Mouse (Mus musculus): ENCODE measurements around the gene Rras.
A peak's percentile ranks its signal among the peaks of the same experiment; 100 is the strongest.

The Rras gene

DNA sequence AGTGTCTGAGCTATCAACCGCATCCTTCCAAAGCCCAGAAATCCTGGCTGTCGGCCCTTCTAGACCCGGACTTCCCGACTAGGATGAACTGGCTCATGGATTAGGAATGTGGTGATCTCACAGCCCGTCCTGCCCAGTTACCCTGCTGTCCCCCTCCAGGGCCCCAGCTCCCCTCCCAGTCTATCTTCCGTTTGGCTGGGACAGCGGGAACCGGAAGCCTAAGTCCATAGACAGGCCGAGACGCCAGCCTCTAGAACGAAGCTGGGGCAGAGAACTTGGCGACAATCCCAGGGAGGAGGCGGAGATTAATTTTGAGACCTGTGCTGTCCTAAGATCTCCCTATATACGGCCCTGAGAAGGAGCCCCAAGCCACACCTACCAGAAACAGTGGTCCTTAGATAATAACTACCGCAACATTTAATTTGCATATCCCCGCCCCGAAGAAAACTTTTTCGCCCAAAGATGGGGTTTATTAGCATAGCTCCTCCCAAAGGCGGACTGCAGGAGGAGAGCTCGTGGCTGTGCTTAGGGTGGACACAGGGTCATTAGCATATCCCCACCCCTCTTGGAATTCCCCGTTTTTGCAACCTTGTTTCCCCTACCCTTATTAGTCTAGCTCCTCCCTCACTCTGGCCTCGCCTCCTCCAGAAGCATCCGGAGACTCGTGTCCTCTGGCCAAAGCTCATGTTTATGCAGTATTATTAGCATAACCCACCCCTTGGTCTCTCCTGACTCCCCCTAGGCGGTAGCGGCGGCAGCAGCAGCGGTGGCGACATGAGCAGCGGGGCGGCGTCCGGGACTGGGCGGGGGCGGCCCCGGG lies at the start of gene Rras:
Gene Rras, plus strand, starts transcription at position 720 of the 820 bp plus-strand sequence.
- DNase-seq (ENCODE audit: low spot score): peak; percentile 91

DNA sequence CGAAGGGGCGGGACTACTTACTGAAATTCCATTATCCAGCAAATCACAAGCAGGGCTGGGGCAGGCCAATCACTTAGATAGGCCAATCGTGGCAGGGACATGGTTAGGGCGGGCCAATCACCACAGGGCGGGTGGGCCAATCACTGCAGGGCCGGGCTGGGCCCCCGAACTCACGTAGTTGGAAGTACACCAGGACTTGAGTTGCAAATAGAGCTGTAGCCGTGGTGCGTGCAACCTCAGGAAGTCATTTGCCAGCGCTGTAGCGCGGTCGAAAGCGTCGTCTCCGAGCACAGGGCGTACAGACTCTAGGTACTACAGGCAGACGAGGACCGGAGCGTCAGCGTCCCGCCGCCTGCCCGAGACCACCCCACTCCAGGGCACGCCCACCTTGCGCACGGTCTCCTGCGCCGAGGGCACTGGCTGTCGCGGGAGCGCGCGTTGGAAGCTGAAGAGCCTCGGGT lies 47.5 kb upstream of the Rras start:
- peak; percentile 86 for DNase-seq (ENCODE audit: low spot score)

GRCm38 (mm10) chr7:44971142-44971541 lies 46.6 kb upstream of the Rras start:
- DNase-seq (ENCODE audit: low spot score): no peak

DNA sequence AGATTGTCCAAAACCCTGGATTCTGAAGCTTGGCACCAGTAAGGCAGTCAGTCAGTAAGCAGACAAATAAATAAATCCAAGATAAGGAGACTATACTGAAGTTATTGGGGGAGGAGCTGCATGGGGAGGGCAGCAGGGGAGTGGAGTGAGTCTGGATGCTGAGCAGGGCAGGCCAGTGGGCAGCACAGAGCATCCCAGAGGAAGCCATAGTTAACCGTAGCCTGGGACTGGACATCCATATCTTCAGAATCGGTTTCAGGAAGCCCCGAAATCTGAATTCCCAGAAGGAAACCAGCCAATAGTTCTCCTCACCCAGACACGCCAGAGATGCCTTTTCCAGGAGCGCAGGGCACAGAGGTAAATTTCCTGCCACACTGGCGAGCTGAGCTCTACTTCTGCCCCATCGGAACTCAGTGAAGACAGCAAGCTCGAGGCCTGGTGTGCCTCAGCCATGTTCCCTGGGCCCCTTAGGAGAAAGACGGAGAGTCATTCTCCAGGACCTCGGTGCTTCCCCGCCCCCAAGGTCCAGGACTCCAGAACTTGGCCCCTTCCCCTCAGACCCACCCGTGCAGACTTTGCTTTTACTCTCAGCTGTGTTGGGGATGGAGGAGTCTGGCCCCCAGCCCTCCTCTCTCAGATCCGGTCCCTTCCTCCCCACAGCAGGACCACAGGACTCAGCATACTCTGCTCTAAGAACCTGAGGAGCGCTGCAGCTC lies 44.2 kb upstream of the Rras start:
- DNase-seq (ENCODE audit: low spot score): no peak

DNA sequence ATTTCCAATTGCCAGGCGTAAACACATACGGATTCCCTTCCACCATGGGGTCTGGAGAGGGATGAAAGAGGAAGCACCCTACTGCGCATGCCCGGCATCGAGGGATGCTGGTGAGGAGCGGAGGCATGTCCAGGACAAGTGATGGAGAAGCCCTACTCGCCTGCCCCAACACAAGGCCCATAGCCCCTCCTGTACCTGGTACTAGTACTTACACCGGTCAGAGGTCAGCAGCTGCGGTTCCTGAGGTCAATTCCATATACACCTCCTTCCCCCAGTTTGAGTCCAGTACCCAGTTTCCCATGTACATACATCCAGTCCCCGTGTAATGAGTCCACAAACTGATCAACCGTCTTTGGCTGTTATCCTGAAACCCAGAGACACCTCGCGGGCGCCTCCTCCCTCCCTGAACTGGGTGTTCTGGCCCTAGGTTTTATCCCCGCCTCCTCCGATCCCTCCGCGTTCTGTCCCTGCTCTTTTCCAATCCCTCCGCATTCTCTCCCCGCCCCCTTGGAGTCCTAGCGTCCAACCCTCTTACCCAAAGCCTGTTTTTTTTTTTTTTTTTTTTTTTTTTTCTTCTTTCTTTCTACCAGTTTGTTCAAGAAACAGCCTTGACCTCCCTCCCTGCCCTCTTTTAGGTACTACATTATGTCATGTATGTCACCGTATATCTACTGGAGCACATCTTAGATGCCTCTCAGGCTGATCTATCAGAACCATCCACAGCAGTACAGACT lies 43.2 kb upstream of the Rras start, which contains the start of gene Cpt1c:
Gene Cpt1c, minus strand, starts transcription at position 469 of the 734 bp plus-strand sequence.
- peak; percentile 85 for DNase-seq (ENCODE audit: low spot score)

DNA sequence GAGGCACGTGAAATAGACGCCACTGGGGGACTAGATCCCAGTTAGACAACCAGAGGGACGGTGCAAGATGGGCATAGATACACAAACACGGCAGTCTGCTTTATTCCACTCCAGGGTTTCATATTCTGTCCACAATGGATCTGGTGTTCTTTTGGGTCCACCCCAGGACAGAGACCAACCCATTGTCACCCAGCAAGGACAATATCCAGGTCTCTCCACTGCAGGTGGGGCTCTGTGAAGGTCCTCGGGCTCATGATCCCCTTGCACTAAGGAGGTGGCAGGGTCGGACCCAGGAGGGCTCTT lies 42.7 kb upstream of the Rras start:
- DNase-seq (ENCODE audit: low spot score): no peak

DNA sequence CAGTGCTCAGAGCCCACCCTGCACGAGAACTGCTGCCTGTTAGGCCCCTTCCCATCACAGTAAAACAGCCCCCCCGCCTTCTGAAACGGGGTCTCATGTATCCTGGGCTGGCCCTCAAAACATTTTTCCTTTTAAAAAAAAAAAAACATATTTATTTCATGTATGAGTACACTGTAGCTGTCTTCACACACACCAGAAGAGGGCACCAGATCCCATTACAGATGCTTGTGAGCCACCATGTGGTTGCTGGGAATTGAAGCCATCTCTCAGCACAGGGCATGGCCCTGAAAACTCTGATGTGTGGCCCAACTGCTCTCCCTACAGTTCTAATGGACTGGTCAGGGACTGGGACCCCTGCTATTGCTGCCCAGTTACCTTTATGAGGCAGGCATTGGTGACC lies 39.5 kb upstream of the Rras start:
- no peak for DNase-seq (ENCODE audit: low spot score)

GRCm38 (mm10) chr7:44981539-44981938 lies 36.2 kb upstream of the Rras start:
- no peak for DNase-seq (ENCODE audit: low spot score)

DNA sequence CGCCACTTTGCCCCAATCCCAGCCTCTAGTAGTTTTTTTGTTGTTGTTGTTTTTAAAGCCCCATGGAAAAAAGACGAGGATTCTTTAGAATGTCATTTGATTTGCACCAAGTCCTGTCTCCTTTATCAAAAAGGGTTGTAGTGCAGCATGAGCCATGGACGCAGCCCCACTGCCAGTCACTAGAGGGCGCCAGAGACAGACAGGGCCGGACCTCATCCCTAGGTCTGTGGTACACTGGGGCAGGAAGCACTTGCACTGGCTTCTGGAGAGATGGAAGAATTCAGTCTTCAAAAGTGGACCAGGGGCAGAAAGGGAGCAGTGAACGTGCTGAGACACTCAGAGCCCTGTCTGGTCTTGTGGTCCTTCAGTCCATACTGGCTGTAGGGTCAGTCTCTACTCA lies 34.7 kb upstream of the Rras start:
- DNase-seq (ENCODE audit: low spot score): peak; percentile 90

DNA sequence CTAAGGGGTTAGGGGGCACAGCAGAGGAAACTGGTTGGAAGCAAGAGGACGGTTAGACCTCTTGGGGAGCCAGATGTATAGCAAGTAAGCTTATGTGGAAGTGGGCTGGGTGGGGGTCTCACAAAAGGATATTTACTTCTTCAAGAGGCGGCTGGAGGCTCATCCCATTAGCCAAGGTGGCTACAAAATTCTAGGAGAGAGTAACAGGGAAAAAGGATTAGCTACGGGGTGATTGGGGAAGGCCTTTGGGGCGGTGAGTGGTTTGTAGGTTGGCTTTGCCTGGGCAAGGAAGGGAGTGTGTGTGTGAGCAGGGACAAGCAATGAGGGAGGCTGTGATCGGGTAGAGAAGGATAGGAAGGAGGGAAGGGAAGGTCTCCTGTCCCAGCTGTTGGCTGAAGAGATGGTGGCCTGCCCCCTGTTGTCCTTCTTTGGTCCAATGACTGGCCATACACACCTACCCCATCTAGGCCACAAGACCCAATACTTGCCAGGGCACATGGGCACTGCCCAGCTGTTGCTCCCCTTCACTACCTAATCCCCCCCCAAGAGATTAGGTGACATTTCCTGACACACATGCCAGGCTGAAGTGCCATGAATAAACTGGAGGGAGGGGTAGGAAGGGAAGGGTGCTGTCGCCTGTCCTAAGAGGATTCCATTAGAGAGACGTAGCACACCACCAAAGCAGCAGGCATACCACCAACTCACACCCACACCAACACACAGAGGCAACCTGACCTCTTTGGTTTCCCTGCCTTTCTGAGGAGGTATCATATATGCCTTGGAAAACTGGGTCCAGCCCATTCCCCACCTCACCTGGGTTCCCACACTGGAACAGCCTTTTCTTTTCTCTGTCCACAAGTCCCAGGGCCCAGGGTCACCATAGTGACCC lies 33.6 kb upstream of the Rras start:
- DNase-seq (ENCODE audit: low spot score): no peak

GRCm38 (mm10) chr7:44984833-44985164 lies 33.0 kb upstream of the Rras start:
- DNase-seq (ENCODE audit: low spot score): no peak

DNA sequence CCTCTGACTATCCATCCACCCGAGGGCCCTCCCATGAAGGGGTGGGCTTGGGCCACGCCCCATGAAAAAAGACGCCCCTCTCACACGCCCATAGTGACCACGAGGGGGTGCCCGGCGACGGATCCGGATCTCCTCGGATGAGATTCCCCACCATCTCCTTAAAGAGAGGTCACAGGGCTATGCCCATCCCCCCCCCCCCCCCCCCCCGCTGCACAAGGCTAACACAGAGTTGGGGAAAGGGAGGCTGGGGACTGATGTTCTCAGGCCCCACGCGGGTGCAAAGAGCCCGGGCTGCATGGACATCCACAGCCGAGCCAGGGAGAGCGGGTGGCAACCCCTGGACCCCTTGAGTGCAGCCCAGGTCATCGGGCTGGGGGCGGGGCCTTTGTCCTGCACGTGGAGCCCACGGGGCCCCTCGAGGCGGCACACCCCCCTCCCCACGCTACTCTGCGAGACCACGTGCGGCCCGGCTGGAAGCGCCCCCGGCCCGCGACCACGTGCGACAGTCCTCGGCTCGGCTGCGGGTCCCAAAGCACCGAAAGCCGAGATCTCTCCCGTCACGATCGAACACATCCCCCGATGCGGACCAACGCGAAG lies 32.1 kb upstream of the Rras start:
- DNase-seq (ENCODE audit: low spot score): peak; percentile 71

GRCm38 (mm10) chr7:44986192-44986878 lies 31.4 kb upstream of the Rras start, which contains the start of gene Prmt1:
Gene Prmt1 (minus strand): TSS chr7:44986568.
- DNase-seq (ENCODE audit: low spot score): peak; percentile 97

DNA sequence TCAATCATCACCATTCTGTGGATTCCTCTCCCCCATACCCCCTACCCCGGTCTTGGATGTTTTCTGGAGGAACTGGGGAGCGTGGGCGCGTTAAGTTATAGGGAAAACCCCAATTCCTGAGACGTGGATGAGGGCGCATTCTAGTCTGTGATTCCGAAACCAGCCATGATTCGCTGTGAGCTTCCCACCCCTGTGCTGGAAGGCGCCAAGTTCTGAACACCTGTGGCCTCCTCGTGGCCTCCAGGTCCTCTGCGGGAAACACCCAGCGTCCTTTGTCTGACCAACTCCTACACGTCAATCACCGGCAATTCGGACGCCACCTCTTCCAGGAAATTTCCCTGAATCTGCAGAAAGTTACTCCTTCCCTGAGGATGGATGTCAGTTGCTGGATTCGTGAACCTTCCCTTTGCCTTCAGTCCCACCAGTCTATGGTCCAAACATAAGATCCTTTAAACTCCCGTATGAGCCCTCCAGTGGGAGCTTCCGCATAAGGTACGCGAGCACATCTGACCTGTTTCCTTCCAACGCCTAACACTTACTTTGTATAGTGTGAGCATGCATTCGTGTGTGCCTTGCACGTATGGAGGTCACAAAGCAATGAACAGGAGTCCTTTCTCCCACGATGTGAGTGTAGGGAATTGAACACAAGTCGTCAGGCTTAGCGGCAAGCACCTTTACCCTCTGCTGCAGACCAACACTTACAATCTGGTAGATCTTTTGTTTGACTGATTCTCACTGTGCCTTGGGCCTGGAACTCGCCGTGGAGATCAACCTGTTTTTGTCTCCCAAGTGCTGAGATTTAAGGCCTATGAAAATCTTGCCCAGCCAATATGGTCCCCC lies 30.7 kb upstream of the Rras start:
- no peak for DNase-seq (ENCODE audit: low spot score)

DNA sequence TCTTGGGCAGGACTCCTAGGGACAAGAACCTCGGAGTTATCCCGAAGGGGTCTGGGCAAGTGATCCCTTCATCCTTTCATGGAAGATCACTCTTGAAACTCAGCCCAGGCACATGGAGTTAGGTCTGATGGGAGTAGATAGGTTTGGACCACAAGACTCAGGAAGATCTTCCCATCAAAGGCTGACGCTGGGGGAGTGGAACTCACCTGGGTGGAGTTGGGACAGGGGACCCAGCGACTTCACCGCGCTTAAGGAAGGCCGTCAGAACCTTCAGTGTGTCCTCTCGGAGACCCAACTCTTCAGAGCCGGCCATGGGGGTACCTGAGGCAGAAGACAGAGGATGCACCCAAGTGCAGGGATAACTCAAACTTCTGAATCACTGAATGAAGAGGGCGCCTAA lies 21.1 kb upstream of the Rras start:
- no peak for DNase-seq (ENCODE audit: low spot score)

- peak; percentile 98 for DNase-seq (ENCODE audit: low spot score)
These were observed 20.4 kb upstream of the Rras start, which contains the start of gene Irf3 for GRCm38 (mm10) chr7:44997231-44997939. Gene Irf3 (plus strand): TSS chr7:44997648.

DNA sequence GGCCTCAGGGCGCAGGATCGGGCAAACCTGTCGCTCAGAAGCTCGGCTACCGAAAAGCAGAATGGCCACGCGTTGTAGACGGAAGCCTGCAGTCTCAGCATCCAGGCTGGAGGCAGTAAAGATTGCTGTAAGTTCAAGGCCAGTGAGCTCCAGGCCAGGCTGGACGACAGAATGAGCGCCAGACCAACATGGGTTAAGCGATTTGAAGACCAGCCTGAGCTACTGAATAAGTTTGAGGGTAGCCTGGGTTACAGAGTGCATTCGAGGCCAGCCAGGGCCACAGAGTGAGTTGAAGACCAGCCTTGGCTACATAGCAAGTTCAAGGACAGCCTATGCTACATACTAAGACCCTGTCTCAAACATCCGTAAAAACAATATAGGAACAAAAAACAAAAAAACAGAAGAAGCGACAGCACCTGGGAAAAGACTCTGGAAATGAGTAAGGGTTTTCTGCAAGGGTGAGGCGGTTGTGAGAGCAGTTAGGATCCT lies 19.8 kb upstream of the Rras start:
- DNase-seq (ENCODE audit: low spot score): no peak

DNA sequence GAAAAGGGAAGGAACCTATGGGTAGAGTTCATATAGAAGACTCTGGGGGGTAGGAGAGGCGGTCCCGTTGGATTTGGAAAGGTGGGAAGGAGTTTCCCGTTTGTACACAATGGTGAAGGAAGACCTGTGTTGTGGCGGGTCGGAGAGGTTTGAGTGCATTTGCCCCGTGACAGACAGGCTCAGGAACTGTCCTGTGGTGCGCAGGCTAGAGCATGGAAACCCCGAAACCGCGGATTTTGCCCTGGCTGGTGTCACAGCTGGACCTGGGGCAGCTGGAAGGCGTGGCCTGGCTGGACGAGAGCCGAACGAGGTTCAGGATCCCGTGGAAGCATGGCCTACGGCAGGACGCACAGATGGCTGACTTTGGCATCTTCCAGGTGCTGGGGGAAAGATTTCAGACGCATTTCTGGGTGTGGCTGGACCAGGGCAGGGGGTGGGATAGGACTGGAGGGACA lies 19.2 kb upstream of the Rras start, which contains the start of gene Bcl2l12:
Gene Bcl2l12, minus strand, starts transcription at position 212 of the 455 bp plus-strand sequence.
- peak; percentile 56 for DNase-seq (ENCODE audit: low spot score)

DNA sequence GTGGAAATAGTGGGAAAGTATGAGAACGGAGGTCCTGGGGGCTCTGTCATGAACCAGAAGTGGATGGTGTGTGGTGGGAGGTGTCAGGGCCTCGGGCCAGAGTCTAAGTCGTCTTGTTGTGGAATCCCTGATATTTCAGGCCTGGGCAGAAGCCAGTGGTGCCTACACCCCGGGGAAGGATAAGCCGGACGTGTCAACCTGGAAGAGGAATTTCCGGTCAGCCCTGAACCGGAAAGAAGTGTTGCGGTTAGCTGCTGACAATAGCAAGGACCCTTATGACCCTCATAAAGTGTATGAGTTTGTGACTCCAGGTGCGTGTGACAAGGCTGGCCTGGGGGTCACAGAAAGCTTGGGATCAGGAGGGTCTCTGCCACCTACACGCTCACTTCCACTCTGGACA lies 18.0 kb upstream of the Rras start:
- no peak for DNase-seq (ENCODE audit: low spot score)
